ENCODE assay signal across 12 mouse cellular contexts in the genomic region with DNA sequence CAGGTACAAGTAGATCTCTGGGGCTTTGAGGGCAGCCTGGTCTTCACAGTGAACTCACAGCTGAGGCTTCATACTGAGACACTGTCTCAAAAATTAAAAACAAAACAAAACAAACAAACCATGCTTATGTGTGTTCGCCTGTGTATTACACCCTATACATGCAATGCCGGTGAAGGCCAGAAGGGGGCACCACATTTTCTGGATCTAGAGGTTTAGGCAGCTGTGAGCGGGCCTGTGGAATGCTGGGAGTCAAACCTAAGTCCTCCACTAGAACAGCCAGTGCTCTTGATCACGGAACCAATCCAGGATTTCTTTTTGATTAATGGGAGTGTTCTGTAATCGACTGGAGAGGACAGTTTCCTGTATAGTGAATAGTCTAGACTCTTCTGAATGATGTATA. TPM values are rescaled to one million over a fixed set of nuclear protein-coding genes. Genes with fewer than 3 reads are reported as not detected.
DNase-seq lines count a peak whose midpoint lies in the region; ATAC-seq and TF ChIP-seq lines count a peak whose summit lies in the region.
"Had no signal": no experiment of that assay in that cellular context is flagged by ENCODE, and none has a peak within 500 bp of the region (broad histone marks: within the 10 kb centered on the region; RNA-seq: fewer than 3 reads in every experiment).

No protein-coding gene starts in this region.

- no peaks in the 10 kb centered on the region for H3K4me1 ChIP-seq in kidney, adult 2 months (ENCODE audit: control insufficient read depth, insufficient read depth, low read length)
- peaks cover 2% of the 10 kb centered on the region; the same call in 1 of the 2 replicates for H3K4me1 ChIP-seq in kidney, embryonic 14.5 days (ENCODE audit: control insufficient read depth, insufficient read depth, low read length)
- H3K4me1 ChIP-seq: embryonic facial prominence, embryonic 12.5 days; midbrain, embryonic 12.5 days had no signal

- H3K9me3 ChIP-seq in kidney, embryonic 14.5 days (ENCODE audit: control insufficient read depth, low read length): no peaks in the 10 kb centered on the region
- H3K9me3 ChIP-seq: embryonic facial prominence, embryonic 12.5 days; midbrain, embryonic 12.5 days had no signal

- no peaks in the 10 kb centered on the region for H3K36me3 ChIP-seq in kidney, adult 2 months (ENCODE audit: control insufficient read depth, insufficient read depth, low read length)
- no peaks in the 10 kb centered on the region for H3K36me3 ChIP-seq in kidney, embryonic 14.5 days (ENCODE audit: control insufficient read depth, insufficient read depth, low read length)
- H3K36me3 ChIP-seq: embryonic facial prominence, embryonic 12.5 days; midbrain, embryonic 12.5 days had no signal

- DNase-seq in kidney, adult 2 months: no peak
- peak; percentile 32 to 36 for DNase-seq in B cell, adult 2 months
- DNase-seq in R1 (ENCODE audit: low read depth, low spot score): peak; percentile 91
- DNase-seq in ovary, postnatal 14 days (ENCODE audit: low spot score): no peak
- DNase-seq in left cerebral cortex, adult 8-10 months (ENCODE audit: low spot score in 2 of 2): no peak
- DNase-seq: gastrocnemius, postnatal 25 days; spleen, adult 18-20 months had no signal

- H3K4me2 ChIP-seq in kidney, embryonic 14.5 days (replicated peaks; ENCODE audit: low read depth, low read length): no peak overlapping the region
- H3K4me2 ChIP-seq: embryonic facial prominence, embryonic 12.5 days; midbrain, embryonic 12.5 days had no signal

- TF ChIP-seq CTCF in kidney, adult 2 months (conservative IDR thresholded peaks at IDR 0.05; ENCODE audit: insufficient read depth, insufficient read length, low read depth, low read length): peak; percentile 31; the same call in 1 of the 2 replicates

- H3K4me3 ChIP-seq in kidney, adult 2 months (ENCODE audit: insufficient read depth, low read depth, low read length): no peak overlapping the region
- no peak overlapping the region for H3K4me3 ChIP-seq in kidney, embryonic 14.5 days (ENCODE audit: low read length)
- H3K4me3 ChIP-seq: embryonic facial prominence, embryonic 12.5 days; midbrain, embryonic 12.5 days had no signal

- no peak overlapping the region for H3K9ac ChIP-seq in kidney, embryonic 14.5 days (ENCODE audit: low read depth, low read length)
- H3K9ac ChIP-seq: embryonic facial prominence, embryonic 12.5 days; midbrain, embryonic 12.5 days had no signal

- WGBS in kidney, adult 2 months: 54% methylated on average over 5 of the region's 5 CpGs
- 56% methylated on average over 5 of the region's 5 CpGs for WGBS in kidney, embryonic 14.5 days

- TF ChIP-seq POLR2A in kidney, adult 2 months (IDR thresholded peaks at IDR 0.05; ENCODE audit: low read depth, low read length): no peak

- no peak for ATAC-seq in kidney, embryonic 14.5 days (ENCODE audit: low FRiP score, low TSS enrichment)
- ATAC-seq in megakaryocyte, adult 5-6 weeks (ENCODE audit: poor library complexity, severe bottlenecking): 0 out of 2 replicates have a peak, but pooled peaks have one; percentile 28
- no peak for ATAC-seq in granulocyte monocyte progenitor cell, adult 5-6 weeks (replicated peaks; ENCODE audit: poor library complexity, severe bottlenecking)

- no peak overlapping the region for H3K27ac ChIP-seq in kidney, adult 2 months (ENCODE audit: insufficient read depth, low read depth, low read length)
- H3K27ac ChIP-seq in kidney, embryonic 14.5 days (ENCODE audit: low read depth, low read length): no peak overlapping the region
- H3K27ac ChIP-seq: embryonic facial prominence, embryonic 12.5 days; midbrain, embryonic 12.5 days had no signal

- no peaks in the 10 kb centered on the region for H3K27me3 ChIP-seq in kidney, adult 2 months (replicated peaks; ENCODE audit: control insufficient read depth, insufficient read depth, low read length)
- H3K27me3 ChIP-seq in kidney, embryonic 14.5 days (ENCODE audit: control insufficient read depth, insufficient read depth, low read length): no peaks in the 10 kb centered on the region
- H3K27me3 ChIP-seq: embryonic facial prominence, embryonic 12.5 days had no signal

RNA-seq across cellular contexts. Expression of gene Tnfrsf9, which starts 11.6 kb away (rescaled TPM):
- 0.14 and 0.86 TPM in 2 replicates for polyA plus RNA-seq in kidney, adult 2 months (2012; rRNA removed)
- polyA plus RNA-seq in kidney, embryonic 14.5 days (2014; fragmentation: Nextera tagmentation; extraction: Ambion mirVana): 0.13 and 0.39 TPM in 2 replicates
- 0.11 and 2.2 TPM in 2 replicates for total RNA-seq in megakaryocyte, adult 5-6 weeks (2015)
- total RNA-seq in megakaryocyte, adult 5-6 weeks (2017): 0.26 and 0.81 TPM in 2 replicates
- total RNA-seq in granulocyte monocyte progenitor cell, adult 5-6 weeks (2014; fragmentation: Nextera tagmentation): not detected in 2 replicates
- total RNA-seq in granulocyte monocyte progenitor cell, adult 5-6 weeks (2017): not detected in 2 replicates
- under 1 TPM; 0.37 to 0.55 (median 0.42) TPM for total RNA-seq in left cerebral cortex, adult 8-10 months (2022)

RNA-seq across cellular contexts. Expression of gene Park7, which starts 11.7 kb away (rescaled TPM):
- 314 and 444 TPM in 2 replicates for polyA plus RNA-seq in kidney, adult 2 months (2012; rRNA removed)
- polyA plus RNA-seq in kidney, embryonic 14.5 days (2014; fragmentation: Nextera tagmentation; extraction: Ambion mirVana): 398 and 419 TPM in 2 replicates
- total RNA-seq in megakaryocyte, adult 5-6 weeks (2015): 118 and 123 TPM in 2 replicates
- total RNA-seq in megakaryocyte, adult 5-6 weeks (2017): 153 and 156 TPM in 2 replicates
- 284 and 328 TPM in 2 replicates for total RNA-seq in granulocyte monocyte progenitor cell, adult 5-6 weeks (2014; fragmentation: Nextera tagmentation)
- total RNA-seq in granulocyte monocyte progenitor cell, adult 5-6 weeks (2017): 431 and 435 TPM in 2 replicates
- total RNA-seq in left cerebral cortex, adult 8-10 months (2022): 100 to 1,000 TPM; 202 to 227 (median 214) TPM

Comparison
In these comparisons a context has a peak if more than half of its experiments do, and no peak if none do; other contexts are left out.
1. DNase-seq: peak in B cell, adult 2 months (2 of 2) and R1 (single experiment); none in kidney, adult 2 months (single experiment), ovary, postnatal 14 days (single experiment) and left cerebral cortex, adult 8-10 months (0 of 2).